Mouse (Mus musculus) neural tube, embryonic 12.5 days (tissue): ENCODE data around the gene Slamf7. TPM values are rescaled to one million over a fixed set of nuclear protein-coding genes. Genes with fewer than 3 reads are reported as not detected.

Experiments
- ATAC-seq: fragments of 200-750 bp; cut with Nextera tagmentation; 2 replicates; pipeline ENCODE4 v1.8.0; 2017; ENCODE audit warnings: low read depth, mild to moderate bottlenecking, moderate TSS enrichment, moderate library complexity; ENCODE audit not compliant: low FRiP score
- H3K27ac ChIP-seq: fragments of 300-500 bp; sonication (generic); 2 replicates; pipeline ENCODE4 v1.5.1; 2016
- H3K27me3 ChIP-seq: fragments of 300-500 bp; sonication (generic); replicated peaks from 2 replicates; pipeline ENCODE4 v1.6.1; 2016; ENCODE audit warnings: mild to moderate bottlenecking
- H3K36me3 ChIP-seq: fragments of 300-500 bp; sonication (generic); 2 replicates; pipeline ENCODE4 v1.6.1; 2016; ENCODE audit warnings: mild to moderate bottlenecking
- H3K4me1 ChIP-seq: fragments of 300-500 bp; sonication (generic); 2 replicates; pipeline ENCODE4 v1.6.1; 2016
- H3K4me2 ChIP-seq: fragments of 300-500 bp; sonication (generic); replicated peaks from 2 replicates; pipeline ENCODE4 v1.6.1; 2016; ENCODE audit warnings: mild to moderate bottlenecking
- H3K4me3 ChIP-seq: fragments of 300-500 bp; sonication (generic); 2 replicates; pipeline ENCODE4 v1.5.1; 2016
- H3K9ac ChIP-seq: fragments of 300-500 bp; sonication (generic); 2 replicates; pipeline ENCODE4 v1.6.1; 2016; ENCODE audit warnings: mild to moderate bottlenecking
- H3K9me3 ChIP-seq: fragments of 300-500 bp; sonication (generic); 2 replicates; pipeline ENCODE4 v1.6.1; 2016; ENCODE audit warnings: mild to moderate bottlenecking
- WGBS: fragments of 180-500 bp; shearing (Covaris S2); methylation state at CpG from one replicate; pipeline ENCODE4 v1.1.7; 2016; 5-methylcytosine and 5-hydroxymethylcytosine counted together
- polyA plus RNA-seq: library from polyadenylated mRNA; unstranded; fragments of >200 nt; fragmentation: Nextera tagmentation; extraction: Ambion mirVana; gene quantifications from 2 replicates; pipeline ENCODE4 v1.2.1, GENCODE M21; 2016

Gene Slamf7
- polyA plus RNA-seq, 1 experiment from 2014 or later = not detected

GRCm38 (mm10) chr1:171630912-171631311 lies 21.9 kb downstream of the Slamf7 start:
- H3K4me1 ChIP-seq = no peaks in the 10 kb centered on the region
- H3K4me2 ChIP-seq = no peak overlapping the region
- H3K36me3 ChIP-seq = no peaks in the 10 kb centered on the region
- H3K9me3 ChIP-seq = no peaks in the 10 kb centered on the region
- 92% methylated on average over 4 of the region's 4 CpGs for WGBS
- no peak overlapping the region for H3K9ac ChIP-seq
- no peak for ATAC-seq
- no peaks in the 10 kb centered on the region for H3K27me3 ChIP-seq
- no peak overlapping the region for H3K4me3 ChIP-seq
- no peak overlapping the region for H3K27ac ChIP-seq

- 86% methylated on average over 7 of the region's 7 CpGs for WGBS
- no peak overlapping the region for H3K4me3 ChIP-seq
- no peaks in the 10 kb centered on the region for H3K4me1 ChIP-seq
- H3K36me3 ChIP-seq = no peaks in the 10 kb centered on the region
- H3K4me2 ChIP-seq = no peak overlapping the region
- H3K27ac ChIP-seq = no peak overlapping the region
- no peak for ATAC-seq
- H3K27me3 ChIP-seq = no peaks in the 10 kb centered on the region
- no peaks in the 10 kb centered on the region for H3K9me3 ChIP-seq
- no peak overlapping the region for H3K9ac ChIP-seq
Observed at GRCm38 (mm10) chr1:171630041-171630440, 22.8 kb downstream of the Slamf7 start.

GRCm38 (mm10) chr1:171629168-171629567 lies 23.7 kb downstream of the Slamf7 start:
- no peak for ATAC-seq
- H3K4me1 ChIP-seq = no peaks in the 10 kb centered on the region
- no peaks in the 10 kb centered on the region for H3K27me3 ChIP-seq
- no peak overlapping the region for H3K4me2 ChIP-seq
- no peak overlapping the region for H3K4me3 ChIP-seq
- H3K9me3 ChIP-seq = no peaks in the 10 kb centered on the region
- no peak overlapping the region for H3K27ac ChIP-seq
- H3K36me3 ChIP-seq = no peaks in the 10 kb centered on the region
- H3K9ac ChIP-seq = no peak overlapping the region
- WGBS = 74% methylated on average over 6 of the region's 6 CpGs

- no peak overlapping the region for H3K9ac ChIP-seq
- WGBS = 84% methylated on average over 3 of the region's 3 CpGs
Observed at GRCm38 (mm10) chr1:171627801-171628200, 25.0 kb downstream of the Slamf7 start.

GRCm38 (mm10) chr1:171620091-171620490 lies 32.7 kb downstream of the Slamf7 start:
- no peak overlapping the region for H3K4me3 ChIP-seq
- no peaks in the 10 kb centered on the region for H3K9me3 ChIP-seq
- WGBS = 94% methylated on average over 6 of the region's 6 CpGs
- no peaks in the 10 kb centered on the region for H3K36me3 ChIP-seq
- ATAC-seq = no peak
- H3K27me3 ChIP-seq = no peaks in the 10 kb centered on the region
- H3K4me2 ChIP-seq = no peak overlapping the region
- no peak overlapping the region for H3K9ac ChIP-seq
- no peak overlapping the region for H3K27ac ChIP-seq
- H3K4me1 ChIP-seq = no peaks in the 10 kb centered on the region

More at GRCm38 (mm10) chr1:171627801-171628200, 25.0 kb downstream of the Slamf7 start:
- Histone ChIP-seq H3K4me1 (no peaks in the 10 kb centered on the region), H3K9me3 (no peaks in the 10 kb centered on the region), H3K36me3 (no peaks in the 10 kb centered on the region), H3K4me2 (no peak overlapping the region), H3K27ac (no peak overlapping the region), H3K27me3 (no peaks in the 10 kb centered on the region), H3K4me3 (no peak overlapping the region)
- no peak for ATAC-seq

- H3K27me3 ChIP-seq = no peaks in the 10 kb centered on the region
- H3K9me3 ChIP-seq = no peaks in the 10 kb centered on the region
- no peak overlapping the region for H3K4me3 ChIP-seq
- no peak overlapping the region for H3K4me2 ChIP-seq
- no peak overlapping the region for H3K27ac ChIP-seq
- H3K36me3 ChIP-seq = no peaks in the 10 kb centered on the region
- H3K9ac ChIP-seq = no peak overlapping the region
- ATAC-seq = no peak
- no peaks in the 10 kb centered on the region for H3K4me1 ChIP-seq
- WGBS = 93% methylated on average over 3 of the region's 3 CpGs
Observed at GRCm38 (mm10) chr1:171619645-171620044, 33.2 kb downstream of the Slamf7 start.

GRCm38 (mm10) chr1:171619001-171619400 lies 33.8 kb downstream of the Slamf7 start:
- Histone ChIP-seq H3K4me1 (no peaks in the 10 kb centered on the region), H3K9me3 (no peaks in the 10 kb centered on the region), H3K27me3 (no peaks in the 10 kb centered on the region), H3K27ac (no peak overlapping the region), H3K4me2 (no peak overlapping the region), H3K9ac (no peak overlapping the region), H3K4me3 (no peak overlapping the region), H3K36me3 (no peaks in the 10 kb centered on the region)
- ATAC-seq = no peak
- whole genome bisulfite sequencing = 83% methylated on average over 8 of the region's 8 CpGs

- Histone ChIP-seq H3K4me2 (no peak overlapping the region), H3K4me1 (no peaks in the 10 kb centered on the region), H3K9ac (no peak overlapping the region), H3K27ac (no peak overlapping the region), H3K4me3 (no peak overlapping the region), H3K36me3 (no peaks in the 10 kb centered on the region), H3K27me3 (no peaks in the 10 kb centered on the region), H3K9me3 (no peaks in the 10 kb centered on the region)
- WGBS = 84% methylated on average over 11 of the region's 11 CpGs
- no peak for ATAC-seq
Observed at GRCm38 (mm10) chr1:171616881-171617515, 35.8 kb downstream of the Slamf7 start.

GRCm38 (mm10) chr1:171613962-171614361 lies 38.9 kb downstream of the Slamf7 start:
- WGBS = 51% methylated on average over 2 of the region's 2 CpGs
- H3K4me2 ChIP-seq = no peak overlapping the region
- H3K27me3 ChIP-seq = no peaks in the 10 kb centered on the region
- no peak overlapping the region for H3K9ac ChIP-seq
- H3K4me3 ChIP-seq = no peak overlapping the region
- no peak for ATAC-seq
- H3K4me1 ChIP-seq = no peaks in the 10 kb centered on the region
- H3K36me3 ChIP-seq = no peaks in the 10 kb centered on the region
- H3K27ac ChIP-seq = no peak overlapping the region
- no peaks in the 10 kb centered on the region for H3K9me3 ChIP-seq

GRCm38 (mm10) chr1:171610781-171611180 lies 42.1 kb downstream of the Slamf7 start:
- Histone ChIP-seq H3K27me3 (no peaks in the 10 kb centered on the region), H3K4me3 (no peak overlapping the region), H3K4me2 (no peak overlapping the region), H3K4me1 (no peaks in the 10 kb centered on the region), H3K27ac (no peak overlapping the region), H3K9ac (no peak overlapping the region), H3K36me3 (no peaks in the 10 kb centered on the region), H3K9me3 (no peaks in the 10 kb centered on the region)
- ATAC-seq = no peak
- WGBS = 44% methylated on average over 1 of the region's 1 CpGs

GRCm38 (mm10) chr1:171610026-171610425 lies 42.8 kb downstream of the Slamf7 start:
- no peaks in the 10 kb centered on the region for H3K36me3 ChIP-seq
- no peak overlapping the region for H3K4me2 ChIP-seq
- no peaks in the 10 kb centered on the region for H3K4me1 ChIP-seq
- H3K4me3 ChIP-seq = no peak overlapping the region
- no peaks in the 10 kb centered on the region for H3K9me3 ChIP-seq
- H3K27ac ChIP-seq = no peak overlapping the region
- no peaks in the 10 kb centered on the region for H3K27me3 ChIP-seq
- WGBS = 97% methylated on average over 2 of the region's 2 CpGs
- no peak for ATAC-seq
- no peak overlapping the region for H3K9ac ChIP-seq

GRCm38 (mm10) chr1:171607176-171607575 lies 45.7 kb downstream of the Slamf7 start, which contains the start of gene Ly9:
TSS of gene Ly9 (minus strand) at chr1:171607410.
- no peak within 1 kb of the TSS for H3K4me2 ChIP-seq
- no peak within 1 kb of the TSS for H3K27ac ChIP-seq
- H3K27me3 ChIP-seq = no peaks in the 10 kb centered on the region
- ATAC-seq = no peak
- no peaks in the 10 kb centered on the region for H3K36me3 ChIP-seq
- H3K4me1 ChIP-seq = no peaks in the 10 kb centered on the region
- H3K9me3 ChIP-seq = no peaks in the 10 kb centered on the region
- no peak within 1 kb of the TSS for H3K4me3 ChIP-seq
- no peak within 1 kb of the TSS for H3K9ac ChIP-seq
- 85% methylated on average over 9 of the region's 9 CpGs for WGBS

- no peak overlapping the region for H3K9ac ChIP-seq
- no peaks in the 10 kb centered on the region for H3K27me3 ChIP-seq
- WGBS = 80% methylated on average over 3 of the region's 3 CpGs
- no peak overlapping the region for H3K4me3 ChIP-seq
- no peak for ATAC-seq
- no peaks in the 10 kb centered on the region for H3K36me3 ChIP-seq
- H3K9me3 ChIP-seq = no peaks in the 10 kb centered on the region
- H3K4me1 ChIP-seq = no peaks in the 10 kb centered on the region
- no peak overlapping the region for H3K4me2 ChIP-seq
- no peak overlapping the region for H3K27ac ChIP-seq
Observed at GRCm38 (mm10) chr1:171606656-171607055, 46.2 kb downstream of the Slamf7 start.
